8 mouse cellular contexts compared by ENCODE assay signal in genomic region chr9:49246839-49247238, GRCm38 (mm10). TPM values are rescaled to one million over a fixed set of nuclear protein-coding genes. Genes with fewer than 3 reads are reported as not detected.
DNase-seq lines count a peak whose midpoint lies in the region; TF ChIP-seq lines count a peak whose summit lies in the region.
"Had no signal": no experiment of that assay in that cellular context is flagged by ENCODE, and none has a peak within 500 bp of the region (broad histone marks: within the 10 kb centered on the region; RNA-seq: fewer than 3 reads in every experiment).

No protein-coding gene starts in this region.

- intact Hi-C loops in gastrocnemius, adult 2 months (cut with DNase I), result loop anchor here (1.0 kb wide), 1 partner anchor 242 kb away; no protein-coding TSS in a partner anchor

- no peak for TF ChIP-seq POLR2A in brain, embryonic 14.5 days (IDR thresholded peaks at IDR 0.05; ENCODE audit: borderline replicate concordance, extremely low read depth, insufficient read depth, insufficient read length, poor library complexity, severe bottlenecking)

- DNase-seq in 3T3-L1 (ENCODE audit: low read depth, low spot score), result peak; percentile 50
- peak; percentile 50 for DNase-seq in 416B (ENCODE audit: low read depth)
- peak; percentile 66 for DNase-seq in brain, embryonic 14.5 days (ENCODE audit: low read depth)
- peak; percentile 73 for DNase-seq in gastrocnemius, adult 2 months
- peak; percentile 59 to 87 for DNase-seq in layer of hippocampus, postnatal 25 days (ENCODE audit: extremely low spot score in 1 of 2, low spot score in 1 of 2)
- peak; percentile 42 for DNase-seq in mesoderm, embryonic 11.5 days (ENCODE audit: low read depth, low spot score)
- DNase-seq in thymus, postnatal 36 days, result peak; percentile 43 to 49

- peak; percentile 65 for TF ChIP-seq CTCF in brain, embryonic 14.5 days (IDR thresholded peaks at IDR 0.05; ENCODE audit: borderline replicate concordance, extremely low read depth, insufficient read depth, insufficient read length)
- peak; percentile 76 for TF ChIP-seq CTCF in gastrocnemius, adult 2 months (IDR thresholded peaks at IDR 0.05)

- no peak overlapping the region for H3K27ac ChIP-seq in gastrocnemius, adult 2 months

- H3K4me3 ChIP-seq in gastrocnemius, adult 2 months, result no peak overlapping the region

RNA-seq across cellular contexts. Expression of gene Gm4894, which starts 3.5 kb away (rescaled TPM):
- not detected in 2 replicates for polyA plus RNA-seq in brain, embryonic 14.5 days (2012; rRNA removed)
- total RNA-seq in gastrocnemius, adult 2 months (2021), result not detected
- not detected for total RNA-seq in layer of hippocampus, postnatal 25 days (2021)
- polyA plus RNA-seq: heart, embryonic 14.5 days had no signal
